Mouse (Mus musculus) embryonic fibroblast, embryonic 13.5 days (primary cell): ENCODE results near the gene Scfd2.

Experiments
- CTCF ChIP-seq: IDR thresholded peaks from 2 replicates; pipeline ENCODE4 v1.5.1; 2011; ENCODE audit warnings: mild to moderate bottlenecking, control low read depth, low read length, moderate library complexity, borderline replicate concordance; ENCODE audit not compliant: insufficient read depth
- POLR2A ChIP-seq: IDR thresholded peaks from 2 replicates; pipeline ENCODE4 v1.6.1; 2011; ENCODE audit warnings: low read depth, mild to moderate bottlenecking, control low read depth, low read length, moderate library complexity

- TF ChIP-seq POLR2A = no peak
- TF ChIP-seq CTCF = no peak
Observed at GRCm38 (mm10) chr5:74404887-74405286, 126.7 kb downstream of the Scfd2 start.
